Mouse (Mus musculus) embryonic facial prominence, embryonic 15.5 days (tissue): Measurements from ENCODE around the gene Cpm. TPM values are rescaled to one million over a fixed set of nuclear protein-coding genes. Genes with fewer than 3 reads are reported as not detected.

Experiments
- ATAC-seq: fragments of 200-750 bp; cut with Nextera tagmentation; 2 replicates; pipeline ENCODE4 v1.8.0; 2017; ENCODE audit warnings: low read depth, moderate TSS enrichment; ENCODE audit not compliant: insufficient number of reproducible peaks, low FRiP score, low TSS enrichment
- H3K27ac ChIP-seq: fragments of 300-500 bp; sonication (generic); replicated peaks from 2 replicates; pipeline ENCODE4 v1.5.1; 2015; ENCODE audit warnings: mild to moderate bottlenecking, inconsistent platforms
- H3K27me3 ChIP-seq: fragments of 300-500 bp; sonication (generic); 2 replicates; pipeline ENCODE4 v1.6.1; 2015; ENCODE audit warnings: inconsistent platforms
- H3K36me3 ChIP-seq: fragments of 300-500 bp; sonication (generic); 2 replicates; pipeline ENCODE4 v1.6.1; 2015; ENCODE audit warnings: mild to moderate bottlenecking, inconsistent platforms
- H3K4me1 ChIP-seq: fragments of 300-500 bp; sonication (generic); 2 replicates; pipeline ENCODE4 v1.6.1; 2015; ENCODE audit warnings: inconsistent platforms
- H3K4me2 ChIP-seq: fragments of 300-500 bp; sonication (generic); replicated peaks from 2 replicates; pipeline ENCODE4 v1.6.1; 2015; ENCODE audit warnings: mild to moderate bottlenecking, inconsistent platforms
- H3K4me3 ChIP-seq: fragments of 300-500 bp; sonication (generic); replicated peaks from 2 replicates; pipeline ENCODE4 v1.5.1; 2015; ENCODE audit warnings: mild to moderate bottlenecking, inconsistent platforms
- H3K9ac ChIP-seq: fragments of 300-500 bp; sonication (generic); 2 replicates; pipeline ENCODE4 v1.6.1; 2015; ENCODE audit warnings: inconsistent platforms
- H3K9me3 ChIP-seq: fragments of 300-500 bp; sonication (generic); replicated peaks from 2 replicates; pipeline ENCODE4 v1.6.1; 2016; ENCODE audit warnings: inconsistent platforms
- WGBS: fragments of 180-500 bp; shearing (Covaris S2); methylation state at CpG from one replicate; pipeline ENCODE4 v1.1.7; 2015; 5-methylcytosine and 5-hydroxymethylcytosine counted together
- polyA plus RNA-seq: library from polyadenylated mRNA; unstranded; fragments of >200 nt; fragmentation: Nextera tagmentation; extraction: Ambion mirVana; gene quantifications from 2 replicates; pipeline ENCODE4 v1.2.1, GENCODE M21; 2015

The Cpm gene
- polyA plus RNA-seq, 1 experiment from 2014 or later, result 68.7 TPM

GRCm38 (mm10) chr10:117718161-117719119, 89.1 kb downstream of the Cpm start:
- Histone ChIP-seq H3K27ac (peak overlapping the region; percentile 8; the same call in 1 of the 2 replicates), H3K27me3 (no peaks in the 10 kb centered on the region), H3K4me1 (peaks cover 11% of the 10 kb centered on the region), H3K4me3 (no peak overlapping the region), H3K36me3 (no peaks in the 10 kb centered on the region), H3K4me2 (no peak overlapping the region), H3K9ac (no peak overlapping the region), H3K9me3 (no peaks in the 10 kb centered on the region)
- WGBS, result 44% methylated on average over 19 of the region's 19 CpGs
- ATAC-seq, result no peak

- Histone ChIP-seq H3K4me2 (no peak overlapping the region), H3K9me3 (no peaks in the 10 kb centered on the region), H3K27ac (no peak overlapping the region), H3K27me3 (no peaks in the 10 kb centered on the region), H3K9ac (no peak overlapping the region), H3K4me1 (no peaks in the 10 kb centered on the region), H3K4me3 (no peak overlapping the region), H3K36me3 (no peaks in the 10 kb centered on the region)
- WGBS, result 76% methylated on average over 5 of the region's 5 CpGs
- ATAC-seq, result no peak
Measured at GRCm38 (mm10) chr10:117724136-117724718, 94.9 kb downstream of the Cpm start.

- Histone ChIP-seq H3K27me3 (no peaks in the 10 kb centered on the region), H3K4me2 (no peak overlapping the region), H3K36me3 (no peaks in the 10 kb centered on the region), H3K9ac (no peak overlapping the region), H3K27ac (no peak overlapping the region), H3K4me1 (no peaks in the 10 kb centered on the region), H3K9me3 (no peaks in the 10 kb centered on the region), H3K4me3 (no peak overlapping the region)
- WGBS, result 92% methylated on average over 3 of the region's 3 CpGs
- no peak for ATAC-seq
Measured at GRCm38 (mm10) chr10:117724804-117725361, 95.6 kb downstream of the Cpm start.

- WGBS, result 67% methylated on average over 7 of the region's 7 CpGs
- Histone ChIP-seq H3K4me2 (no peak overlapping the region), H3K4me3 (no peak overlapping the region), H3K27ac (no peak overlapping the region), H3K4me1 (no peaks in the 10 kb centered on the region), H3K9ac (no peak overlapping the region), H3K36me3 (no peaks in the 10 kb centered on the region), H3K9me3 (no peaks in the 10 kb centered on the region), H3K27me3 (no peaks in the 10 kb centered on the region)
- ATAC-seq, result no peak
Measured at GRCm38 (mm10) chr10:117725671-117726070, 96.4 kb downstream of the Cpm start.

GRCm38 (mm10) chr10:117726350-117726749, 97.0 kb downstream of the Cpm start:
- H3K4me2 ChIP-seq, result no peak overlapping the region
- ATAC-seq, result no peak
- no peaks in the 10 kb centered on the region for H3K36me3 ChIP-seq
- no peaks in the 10 kb centered on the region for H3K27me3 ChIP-seq
- H3K9ac ChIP-seq, result no peak overlapping the region
- no peak overlapping the region for H3K4me3 ChIP-seq
- WGBS, result 83% methylated on average over 4 of the region's 4 CpGs
- no peak overlapping the region for H3K27ac ChIP-seq
- no peaks in the 10 kb centered on the region for H3K9me3 ChIP-seq
- H3K4me1 ChIP-seq, result no peaks in the 10 kb centered on the region

- Histone ChIP-seq H3K4me1 (no peaks in the 10 kb centered on the region), H3K27me3 (no peaks in the 10 kb centered on the region), H3K4me3 (no peak overlapping the region), H3K9me3 (no peaks in the 10 kb centered on the region), H3K27ac (no peak overlapping the region), H3K4me2 (no peak overlapping the region), H3K9ac (no peak overlapping the region), H3K36me3 (no peaks in the 10 kb centered on the region)
- WGBS, result 95% methylated on average over 4 of the region's 4 CpGs
- ATAC-seq, result no peak
Measured at GRCm38 (mm10) chr10:117726888-117727385, 97.6 kb downstream of the Cpm start.

- H3K9ac ChIP-seq, result no peak overlapping the region
- H3K27ac ChIP-seq, result no peak overlapping the region
- no peaks in the 10 kb centered on the region for H3K9me3 ChIP-seq
- H3K4me2 ChIP-seq, result no peak overlapping the region
- ATAC-seq, result no peak
- H3K4me1 ChIP-seq, result no peaks in the 10 kb centered on the region
- H3K36me3 ChIP-seq, result no peaks in the 10 kb centered on the region
- no peaks in the 10 kb centered on the region for H3K27me3 ChIP-seq
- 73% methylated on average over 9 of the region's 9 CpGs for WGBS
- H3K4me3 ChIP-seq, result no peak overlapping the region
Measured at GRCm38 (mm10) chr10:117727518-117728110, 98.3 kb downstream of the Cpm start.

- Histone ChIP-seq H3K9me3 (no peaks in the 10 kb centered on the region), H3K4me1 (no peaks in the 10 kb centered on the region), H3K4me2 (no peak overlapping the region), H3K27ac (no peak overlapping the region), H3K9ac (no peak overlapping the region), H3K27me3 (no peaks in the 10 kb centered on the region), H3K36me3 (no peaks in the 10 kb centered on the region), H3K4me3 (no peak overlapping the region)
- ATAC-seq, result no peak
- WGBS, result 91% methylated on average over 5 of the region's 5 CpGs
Measured at GRCm38 (mm10) chr10:117728574-117728973, 99.3 kb downstream of the Cpm start.

- Histone ChIP-seq H3K9ac (no peak overlapping the region), H3K9me3 (no peaks in the 10 kb centered on the region), H3K36me3 (no peaks in the 10 kb centered on the region), H3K4me2 (no peak overlapping the region), H3K27me3 (no peaks in the 10 kb centered on the region), H3K4me1 (no peaks in the 10 kb centered on the region), H3K4me3 (no peak overlapping the region), H3K27ac (no peak overlapping the region)
- WGBS, result 48% methylated on average over 11 of the region's 11 CpGs
- no peak for ATAC-seq
Measured at GRCm38 (mm10) chr10:117729139-117729814, 100.0 kb downstream of the Cpm start.

GRCm38 (mm10) chr10:117730140-117730539, 100.8 kb downstream of the Cpm start:
- WGBS, result 93% methylated on average over 7 of the region's 7 CpGs

More at GRCm38 (mm10) chr10:117730140-117730539, 100.8 kb downstream of the Cpm start:
- no peak overlapping the region for H3K4me3 ChIP-seq
- H3K36me3 ChIP-seq, result no peaks in the 10 kb centered on the region
- H3K9me3 ChIP-seq, result no peaks in the 10 kb centered on the region
- H3K4me2 ChIP-seq, result no peak overlapping the region
- ATAC-seq, result no peak
- no peak overlapping the region for H3K27ac ChIP-seq
- no peaks in the 10 kb centered on the region for H3K27me3 ChIP-seq
- no peak overlapping the region for H3K9ac ChIP-seq
- no peaks in the 10 kb centered on the region for H3K4me1 ChIP-seq
